Mouse (Mus musculus) bone marrow, adult 2 months (tissue): ENCODE data around the gene Tspan15.

Experiments used
- CTCF ChIP-seq: fragments of 200-500 bp; IDR thresholded peaks from 2 replicates; pipeline ENCODE4 v1.5.1; 2011; ENCODE audit warnings: low read length, control low read depth; ENCODE audit not compliant: control insufficient read depth, insufficient read depth
- POLR2A ChIP-seq: fragments of 200-500 bp; IDR thresholded peaks from 2 replicates; pipeline ENCODE4 v1.6.1; 2011; ENCODE audit warnings: low read depth, mild to moderate bottlenecking, control low read depth, low read length, borderline replicate concordance; ENCODE audit not compliant: control insufficient read depth

DNA sequence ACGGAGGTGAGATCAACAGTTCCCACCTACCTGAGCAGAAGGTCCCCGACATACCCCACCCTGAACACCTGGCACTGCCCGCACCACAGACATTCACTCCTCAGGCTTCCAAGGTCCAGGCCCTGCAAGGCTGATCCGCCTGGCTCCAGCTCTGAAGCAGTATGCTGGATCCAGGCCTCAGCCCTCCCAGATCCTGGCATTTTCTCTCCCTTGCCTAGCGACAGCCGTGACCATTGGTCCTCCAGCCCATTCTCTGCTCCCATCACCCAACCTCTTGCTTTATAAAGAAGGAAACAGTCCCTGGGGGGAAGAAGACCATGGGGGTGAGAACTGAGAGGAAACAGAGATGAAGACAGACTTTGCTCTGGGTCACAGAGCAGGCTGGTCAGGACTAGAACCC is 37.0 kb downstream of the Tspan15 start:
- TF ChIP-seq CTCF = no peak
- TF ChIP-seq POLR2A = no peak
